Comparison of ENCODE assay signal across 8 mouse cellular contexts in the genomic region with DNA sequence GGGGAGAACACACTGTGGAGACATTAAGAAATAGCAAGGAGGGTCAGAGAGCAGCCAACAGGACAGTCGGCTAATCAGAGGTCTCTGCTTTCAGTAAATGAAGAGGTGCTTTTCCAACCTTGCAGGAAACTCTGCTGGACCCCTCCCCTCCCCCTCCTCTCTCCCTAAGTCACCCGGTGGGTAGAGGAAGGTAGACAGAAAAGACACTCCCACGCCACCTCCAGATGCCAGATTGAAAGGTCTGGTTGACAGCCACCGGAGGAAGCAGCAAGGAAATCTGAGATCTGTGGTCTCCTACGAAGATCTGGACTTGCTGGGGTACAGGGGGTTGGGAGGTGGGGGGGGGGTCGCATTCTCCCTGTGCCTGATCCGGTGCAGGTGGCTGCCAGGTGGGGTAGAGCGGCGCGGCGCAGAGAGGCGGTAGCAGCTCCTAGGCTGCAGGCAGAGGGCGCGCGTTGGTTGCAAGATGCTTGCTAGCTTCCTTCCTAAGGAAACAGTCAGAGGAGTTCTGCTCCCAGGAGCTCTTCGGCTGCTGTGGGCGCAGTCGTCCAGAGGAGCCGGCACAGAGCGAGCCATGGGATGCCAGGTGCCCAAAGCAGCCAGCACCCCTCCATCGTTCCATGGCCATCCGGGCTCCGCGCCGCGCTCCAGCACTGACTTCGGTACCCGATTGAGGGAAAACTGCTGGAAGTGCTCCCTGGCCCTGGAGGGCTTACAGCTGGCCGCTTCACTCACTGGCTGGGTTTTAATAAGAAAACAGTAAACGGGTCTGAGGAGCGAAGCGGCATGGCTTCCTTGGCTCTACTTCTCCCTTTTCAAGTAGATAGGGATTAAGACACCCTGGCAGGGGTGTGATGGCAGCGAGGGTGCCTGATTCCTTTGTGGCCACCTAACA. TPM values are rescaled to one million over a fixed set of nuclear protein-coding genes. Genes with fewer than 3 reads are reported as not detected.
DNase-seq lines count a peak whose midpoint lies in the region; ATAC-seq and TF ChIP-seq lines count a peak whose summit lies in the region.

No protein-coding gene starts in this region.

- intact Hi-C loops in heart, postnatal 25 days (cut with DNase I): loop anchor here (2.0 kb wide), 1 partner anchor 866 kb away; no protein-coding TSS in a partner anchor

- H3K4me2 ChIP-seq in forebrain, postnatal 0 days (ENCODE audit: low read depth): peak overlapping the region; percentile 81
- H3K4me2 ChIP-seq in liver, embryonic 15.5 days: peak overlapping the region; percentile 54
- peak overlapping the region; percentile 87 for H3K4me2 ChIP-seq in neural tube, embryonic 15.5 days

- no peaks in the 10 kb centered on the region for H3K36me3 ChIP-seq in ES-E14 (ENCODE audit: control insufficient read depth, insufficient read depth, low read length, poor library complexity, severe bottlenecking)
- H3K36me3 ChIP-seq in forebrain, postnatal 0 days (ENCODE audit: insufficient read depth): no peaks in the 10 kb centered on the region
- H3K36me3 ChIP-seq in liver, embryonic 15.5 days (replicated peaks): no peaks in the 10 kb centered on the region
- no peaks in the 10 kb centered on the region for H3K36me3 ChIP-seq in neural tube, embryonic 15.5 days

- peak; percentile 66 for TF ChIP-seq CTCF in cerebellum, adult 2 months (IDR thresholded peaks at IDR 0.05; ENCODE audit: borderline replicate concordance, insufficient read depth, low read depth, low read length)
- TF ChIP-seq CTCF in forebrain, postnatal 0 days (IDR thresholded peaks at IDR 0.05; ENCODE audit: low read depth): peak; percentile 87

- TF ChIP-seq POLR2A in cerebellum, adult 2 months (IDR thresholded peaks at IDR 0.05; ENCODE audit: borderline replicate concordance, insufficient read depth, low read length): peak; percentile 9; the same call in 1 of the 2 replicates

- DNase-seq in ES-E14 (ENCODE audit: low read depth, low spot score): peak; percentile 52
- peak; percentile 84 to 86 for DNase-seq in cerebellum, adult 2 months
- DNase-seq in forebrain, postnatal 0 days: peak; percentile 88
- peak; percentile 33 for DNase-seq in heart, postnatal 25 days (ENCODE audit: low spot score)
- DNase-seq in kidney, postnatal 4 days: peak; percentile 85 to 89
- DNase-seq in yolk sac, embryonic 10.5 days (ENCODE audit: low spot score): peak; percentile 65

- peak overlapping the region; percentile 52 for H3K9ac ChIP-seq in ES-E14 (ENCODE audit: insufficient read depth, low read depth, low read length, poor library complexity, severe bottlenecking)
- H3K9ac ChIP-seq in forebrain, postnatal 0 days: peak overlapping the region; percentile 72
- H3K9ac ChIP-seq in liver, embryonic 15.5 days: no peak overlapping the region
- H3K9ac ChIP-seq in neural tube, embryonic 15.5 days (replicated peaks): peak overlapping the region; percentile 83

- in situ Hi-C loops in ES-E14 (cut with MboI; ENCODE audit: low sequenced_read_pairs in 2 of 2, unreplicated experiment in 2 of 2): loop anchor here in 1 of 2 experiments (25.0 kb wide), 1 partner anchor 880 kb away; no protein-coding TSS in a partner anchor

- no peaks in the 10 kb centered on the region for H3K4me1 ChIP-seq in ES-E14 (ENCODE audit: control insufficient read depth in 2 of 2, insufficient read depth in 2 of 2, low read length in 2 of 2, poor library complexity in 1 of 2)
- peaks cover 2% of the 10 kb centered on the region; the same call in 1 of the 2 replicates for H3K4me1 ChIP-seq in cerebellum, adult 2 months (ENCODE audit: control insufficient read depth, insufficient read depth, low read length)
- 0 out of 2 replicates have a peak, but pooled peaks cover 5% of the 10 kb centered on the region for H3K4me1 ChIP-seq in forebrain, postnatal 0 days (ENCODE audit: insufficient read depth)
- H3K4me1 ChIP-seq in liver, embryonic 15.5 days (replicated peaks): no peaks in the 10 kb centered on the region
- peaks cover 12% of the 10 kb centered on the region; the same call in 1 of the 2 replicates for H3K4me1 ChIP-seq in neural tube, embryonic 15.5 days

- peak overlapping the region; percentile 63 to 73 for H3K4me3 ChIP-seq in ES-E14 (ENCODE audit: insufficient read depth in 1 of 2, low read depth in 1 of 2, low read length in 2 of 2, poor library complexity in 1 of 2, severe bottlenecking in 1 of 2)
- peak overlapping the region; percentile 94 for H3K4me3 ChIP-seq in cerebellum, adult 2 months (replicated peaks; ENCODE audit: insufficient read depth, low read depth, low read length)
- peak overlapping the region; percentile 68 for H3K4me3 ChIP-seq in forebrain, postnatal 0 days (ENCODE audit: low read depth, low read length)
- H3K4me3 ChIP-seq in liver, embryonic 15.5 days (replicated peaks): peak overlapping the region; percentile 36
- peak overlapping the region; percentile 74 for H3K4me3 ChIP-seq in neural tube, embryonic 15.5 days (replicated peaks)

- no peaks in the 10 kb centered on the region for H3K9me3 ChIP-seq in ES-E14 (ENCODE audit: control insufficient read depth, insufficient read depth, low read depth, low read length)
- H3K9me3 ChIP-seq in forebrain, postnatal 0 days (ENCODE audit: low read length): no peaks in the 10 kb centered on the region
- H3K9me3 ChIP-seq in liver, embryonic 15.5 days (replicated peaks): no peaks in the 10 kb centered on the region
- H3K9me3 ChIP-seq in neural tube, embryonic 15.5 days (replicated peaks): no peaks in the 10 kb centered on the region

- H3K27ac ChIP-seq in ES-E14 (ENCODE audit: insufficient read depth, low read depth, low read length, poor library complexity, severe bottlenecking): no peak overlapping the region
- peak overlapping the region; percentile 72 for H3K27ac ChIP-seq in cerebellum, adult 2 months (ENCODE audit: insufficient read depth, low read length)
- peak overlapping the region; percentile 83 for H3K27ac ChIP-seq in forebrain, postnatal 0 days (ENCODE audit: low read depth, low read length)
- no peak overlapping the region for H3K27ac ChIP-seq in liver, embryonic 15.5 days (replicated peaks)
- H3K27ac ChIP-seq in neural tube, embryonic 15.5 days (replicated peaks): peak overlapping the region; percentile 87

- 1% methylated on average over 33 of the region's 33 CpGs for WGBS in cerebellum, adult 2 months
- 3% methylated on average over 33 of the region's 33 CpGs for WGBS in forebrain, postnatal 0 days
- 2% methylated on average over 33 of the region's 33 CpGs for WGBS in liver, embryonic 15.5 days (ENCODE audit: insufficient replicate concordance)
- WGBS in neural tube, embryonic 15.5 days: 2% methylated on average over 33 of the region's 33 CpGs

- peak; percentile 97 for ATAC-seq in forebrain, postnatal 0 days
- no peak for ATAC-seq in liver, embryonic 15.5 days (ENCODE audit: insufficient read depth)
- peak; percentile 96 for ATAC-seq in neural tube, embryonic 15.5 days (ENCODE audit: low FRiP score)

- H3K27me3 ChIP-seq in cerebellum, adult 2 months (ENCODE audit: control insufficient read depth, insufficient read depth, low read length): no peaks in the 10 kb centered on the region
- no peaks in the 10 kb centered on the region for H3K27me3 ChIP-seq in forebrain, postnatal 0 days (ENCODE audit: insufficient read depth, low read length)
- peaks cover 16% of the 10 kb centered on the region for H3K27me3 ChIP-seq in liver, embryonic 15.5 days
- H3K27me3 ChIP-seq in neural tube, embryonic 15.5 days (replicated peaks): no peaks in the 10 kb centered on the region

TF ChIP-seq in ES-E14, 5 proteins besides CTCF, POLR2A, EP300 and RAD21:
- no peak for TF ChIP-seq MAFK (IDR thresholded peaks at IDR 0.05; ENCODE audit: insufficient read depth, low read depth, low read length)
- TF ChIP-seq ZC3H11A (IDR thresholded peaks at IDR 0.05; ENCODE audit: borderline replicate concordance, low read depth, low read length): no peak
- TF ChIP-seq HCFC1 (IDR thresholded peaks at IDR 0.05; ENCODE audit: borderline replicate concordance, insufficient read depth, low read length): no peak
- no peak for TF ChIP-seq CHD2 (IDR thresholded peaks at IDR 0.05; ENCODE audit: low read depth, low read length)
- no peak for TF ChIP-seq ZNF384 (IDR thresholded peaks at IDR 0.05; ENCODE audit: low read depth, low read length)

RNA-seq across cellular contexts. Expression of a gene that starts 7.1 kb away (rescaled TPM):
- 0.16 and 0.18 TPM in 2 replicates for total RNA-seq in ES-E14 (2012; rRNA removed)
- 5.3 and 6.4 TPM in 2 replicates for polyA plus RNA-seq in cerebellum, adult 2 months (2012; rRNA removed)
- total RNA-seq in forebrain, postnatal 0 days (2014; rRNA removed): 47.1 and 48.3 TPM in 2 replicates
- 18.9 and 25.4 TPM in 2 replicates for polyA plus RNA-seq in forebrain, postnatal 0 days (2015; fragmentation: Nextera tagmentation; extraction: Ambion mirVana)
- total RNA-seq in heart, postnatal 25 days (2021): under 1 TPM; 0.50 to 0.78 TPM
- 0.67 and 0.68 TPM in 2 replicates for polyA plus RNA-seq in liver, embryonic 15.5 days (2015; fragmentation: Nextera tagmentation; extraction: Ambion mirVana)
- 13.6 and 14.0 TPM in 2 replicates for polyA plus RNA-seq in neural tube, embryonic 15.5 days (2015; fragmentation: Nextera tagmentation; extraction: Ambion mirVana)

Comparison
In these comparisons a context has a peak if more than half of its experiments do, and no peak if none do; other contexts are left out.
1. DNase-seq: peak in every context shown above with its lines; median percentile 88 in forebrain, postnatal 0 days; 87 in kidney, postnatal 4 days; 85 in cerebellum, adult 2 months; 65 in yolk sac, embryonic 10.5 days; 52 in ES-E14; 33 in heart, postnatal 25 days.
2. H3K27ac ChIP-seq: peak in cerebellum, adult 2 months (single experiment), forebrain, postnatal 0 days (single experiment) and neural tube, embryonic 15.5 days (single experiment); none in ES-E14 (single experiment) and liver, embryonic 15.5 days (single experiment).
3. H3K4me3 ChIP-seq: peak in every context shown above with its lines; median percentile 94 in cerebellum, adult 2 months; 74 in neural tube, embryonic 15.5 days; 68 in ES-E14; 68 in forebrain, postnatal 0 days; 36 in liver, embryonic 15.5 days.
4. Peak in every context shown above with its lines, with median percentiles within 50 percentile points of each other: H3K4me2 ChIP-seq.